16 mouse cellular contexts compared by ENCODE assay signal in genomic region chr4:133412575-133413540, GRCm38 (mm10). TPM values are rescaled to one million over a fixed set of nuclear protein-coding genes. Genes with fewer than 3 reads are reported as not detected.
DNase-seq lines count a peak whose midpoint lies in the region; ATAC-seq lines count a peak whose summit lies in the region.
"Had no signal": no experiment of that assay in that cellular context is flagged by ENCODE, and none has a peak within 500 bp of the region (broad histone marks: within the 10 kb centered on the region; RNA-seq: fewer than 3 reads in every experiment).

No protein-coding gene starts in this region.

- ATAC-seq in limb, embryonic 12.5 days (ENCODE audit: insufficient number of reproducible peaks, insufficient read depth, low FRiP score, low TSS enrichment, low read depth) = no peak
- ATAC-seq in liver, embryonic 13.5 days (ENCODE audit: low read depth) = peak; percentile 91

- no peaks in the 10 kb centered on the region for H3K27me3 ChIP-seq in limb, embryonic 12.5 days
- no peaks in the 10 kb centered on the region for H3K27me3 ChIP-seq in limb, embryonic 10.5 days (ENCODE audit: low read depth, poor library complexity, severe bottlenecking)
- H3K27me3 ChIP-seq in liver, embryonic 13.5 days = no peaks in the 10 kb centered on the region
- no peaks in the 10 kb centered on the region for H3K27me3 ChIP-seq in splenic B cell, adult 2 months (ENCODE audit: control insufficient read depth, insufficient read depth, low read length, poor library complexity, severe bottlenecking)
- H3K27me3 ChIP-seq: midbrain, embryonic 12.5 days; stomach, embryonic 15.5 days had no signal

- DNase-seq in limb, embryonic 10.5 days (ENCODE audit: low spot score) = no peak
- DNase-seq in c-Kit-positive CD71-positive TER-119-negative erythroid progenitor cells, embryonic 14.5 days (ENCODE audit: low read depth) = peak; percentile 82
- peak; percentile 74 for DNase-seq in liver, embryonic 13.5 days
- peak; percentile 59 for DNase-seq in splenic B cell, adult 2 months (ENCODE audit: low read depth, low spot score)
- no peak for DNase-seq in right cerebral cortex, postnatal 36 days (ENCODE audit: low spot score in 2 of 2)
- DNase-seq in frontal cortex, postnatal 36 days (ENCODE audit: low spot score in 2 of 2) = no peak
- no peak for DNase-seq in frontal cortex, postnatal 10 days (ENCODE audit: low spot score in 2 of 2)
- DNase-seq: cerebellum, postnatal 10 days; heart, postnatal 36 days; right cerebral cortex, postnatal 14 days; thymus, postnatal 14 days had no signal

- 0 out of 2 replicates have a peak overlapping the region, but pooled peaks have one; percentile 12 for H3K27ac ChIP-seq in limb, embryonic 12.5 days
- no peak overlapping the region for H3K27ac ChIP-seq in limb, embryonic 10.5 days
- H3K27ac ChIP-seq in liver, embryonic 13.5 days = peak overlapping the region; percentile 81
- H3K27ac ChIP-seq: forebrain, embryonic 10.5 days; kidney, postnatal 0 days; midbrain, embryonic 12.5 days; stomach, embryonic 15.5 days had no signal

- H3K4me3 ChIP-seq in limb, embryonic 12.5 days (replicated peaks) = no peak overlapping the region
- H3K4me3 ChIP-seq in limb, embryonic 10.5 days = no peak overlapping the region
- H3K4me3 ChIP-seq in liver, embryonic 13.5 days (replicated peaks) = no peak overlapping the region; the same call in 1 of the 2 replicates
- H3K4me3 ChIP-seq: forebrain, embryonic 10.5 days; midbrain, embryonic 12.5 days; stomach, embryonic 15.5 days had no signal

- no peak overlapping the region for H3K4me2 ChIP-seq in limb, embryonic 12.5 days
- H3K4me2 ChIP-seq in liver, embryonic 13.5 days = peak overlapping the region; percentile 25
- H3K4me2 ChIP-seq: midbrain, embryonic 12.5 days; stomach, embryonic 15.5 days had no signal

- no peaks in the 10 kb centered on the region for H3K9me3 ChIP-seq in limb, embryonic 12.5 days
- H3K9me3 ChIP-seq in limb, embryonic 10.5 days (replicated peaks) = no peaks in the 10 kb centered on the region
- no peaks in the 10 kb centered on the region for H3K9me3 ChIP-seq in liver, embryonic 13.5 days (replicated peaks)
- H3K9me3 ChIP-seq: forebrain, embryonic 10.5 days; midbrain, embryonic 12.5 days; stomach, embryonic 15.5 days had no signal

- H3K4me1 ChIP-seq in limb, embryonic 12.5 days (replicated peaks) = peaks cover 4% of the 10 kb centered on the region
- peaks cover 6% of the 10 kb centered on the region for H3K4me1 ChIP-seq in limb, embryonic 10.5 days
- peaks cover 66% of the 10 kb centered on the region for H3K4me1 ChIP-seq in liver, embryonic 13.5 days (replicated peaks)

- peaks cover 57% of the 10 kb centered on the region for H3K36me3 ChIP-seq in limb, embryonic 12.5 days
- H3K36me3 ChIP-seq in limb, embryonic 10.5 days = peaks cover 71% of the 10 kb centered on the region
- peaks cover 50% of the 10 kb centered on the region for H3K36me3 ChIP-seq in liver, embryonic 13.5 days
- H3K36me3 ChIP-seq in splenic B cell, adult 2 months (ENCODE audit: control insufficient read depth, insufficient read depth, low read length, poor library complexity, severe bottlenecking) = no peaks in the 10 kb centered on the region; the same call in 1 of the 2 replicates
- H3K36me3 ChIP-seq: stomach, embryonic 15.5 days had no signal

- no peak overlapping the region for H3K9ac ChIP-seq in limb, embryonic 12.5 days (replicated peaks)
- peak overlapping the region; percentile 27; the same call in 1 of the 2 replicates for H3K9ac ChIP-seq in liver, embryonic 13.5 days
- H3K9ac ChIP-seq: midbrain, embryonic 12.5 days; stomach, embryonic 15.5 days had no signal

- 91% methylated on average over 16 of the region's 16 CpGs for WGBS in limb, embryonic 12.5 days
- 93% methylated on average over 16 of the region's 16 CpGs for WGBS in limb, embryonic 10.5 days
- WGBS in liver, embryonic 13.5 days (ENCODE audit: insufficient replicate concordance) = 17% methylated on average over 16 of the region's 16 CpGs

RNA-seq across cellular contexts. Expression of gene Slc9a1, which starts 43.4 kb away (rescaled TPM):
- polyA plus RNA-seq in limb, embryonic 12.5 days (2016; fragmentation: Nextera tagmentation; extraction: Ambion mirVana) = 7.3 and 7.8 TPM in 2 replicates
- 8.7 and 9.0 TPM in 2 replicates for polyA plus RNA-seq in limb, embryonic 10.5 days (2016; fragmentation: Nextera tagmentation; extraction: Ambion mirVana)
- polyA plus RNA-seq in liver, embryonic 13.5 days (2015; fragmentation: Nextera tagmentation; extraction: Ambion mirVana) = 2.7 and 3.1 TPM in 2 replicates

RNA-seq across cellular contexts. Expression of gene Wdtc1, which starts 59.6 kb away (rescaled TPM):
- polyA plus RNA-seq in limb, embryonic 12.5 days (2016; fragmentation: Nextera tagmentation; extraction: Ambion mirVana) = 12.2 and 17.6 TPM in 2 replicates
- 14.3 and 15.5 TPM in 2 replicates for polyA plus RNA-seq in limb, embryonic 10.5 days (2016; fragmentation: Nextera tagmentation; extraction: Ambion mirVana)
- 5.5 and 7.1 TPM in 2 replicates for polyA plus RNA-seq in liver, embryonic 13.5 days (2015; fragmentation: Nextera tagmentation; extraction: Ambion mirVana)

Comparison
In these comparisons a context has a peak if more than half of its experiments do, and no peak if none do; other contexts are left out.
1. DNase-seq: peak in c-Kit-positive CD71-positive TER-119-negative erythroid progenitor cells, embryonic 14.5 days (single experiment), liver, embryonic 13.5 days (single experiment) and splenic B cell, adult 2 months (single experiment); none in limb, embryonic 10.5 days (single experiment), right cerebral cortex, postnatal 36 days (0 of 2), frontal cortex, postnatal 36 days (0 of 2) and frontal cortex, postnatal 10 days (0 of 2).